Mouse (Mus musculus) left cerebral cortex, postnatal 4 days (tissue): ENCODE measurements at regions not wholly inside any gene's neighbourhood (a gene's known extent, or its start where the extent isn't known, plus 50 kb on each side); places are given as distances from the start of the nearest gene placed in this dataset.
A peak's percentile ranks its signal among the peaks of the same experiment; 100 is the strongest.

ENCODE experiments used
- DNase-seq: peaks from one replicate; pipeline ENCODE4 v3.0.0-alpha.2; 2022
- intact Hi-C: fragments of 180-260 bp; cut with DNase I; formaldehyde crosslinking; loops from one replicate; pipeline ENCODE4 v1.15.1; 2025

DNA sequence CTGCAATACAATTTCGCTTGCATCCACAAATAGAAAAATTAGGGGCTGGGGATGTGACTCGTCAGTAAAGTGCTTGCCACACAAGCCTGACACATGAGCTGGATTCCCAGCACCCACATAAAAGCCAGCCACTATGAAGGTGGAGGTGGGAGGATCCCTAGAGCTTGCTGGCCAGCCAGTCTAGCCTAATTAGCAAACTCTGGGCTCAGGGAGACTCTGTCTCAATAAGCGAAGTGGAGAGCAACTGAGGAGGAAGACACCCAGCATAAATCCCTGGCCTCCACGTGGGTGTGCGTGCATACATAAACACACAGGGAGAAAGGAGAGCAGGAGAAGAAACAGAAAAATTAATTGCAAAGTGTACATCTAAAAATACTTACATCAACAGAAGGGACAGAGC lies 134.1 kb upstream of the Gm6657 start:
- no peak for DNase-seq
- intact Hi-C loops, result no loop called here

GRCm38 (mm10) chr12:78066024-78066423 lies 128.0 kb upstream of the Gm6657 start:
- intact Hi-C loops, result no loop called here
- DNase-seq, result no peak

GRCm38 (mm10) chr12:78072935-78073334 lies 121.1 kb upstream of the Gm6657 start:
- no peak for DNase-seq
- intact Hi-C loops, result no loop called here

GRCm38 (mm10) chr12:78074290-78074802 lies 119.7 kb upstream of the Gm6657 start:
- intact Hi-C loops, result no loop called here
- no peak for DNase-seq

- intact Hi-C loops, result no loop called here
- DNase-seq, result peak; percentile 14
These were observed 116.8 kb upstream of the Gm6657 start for GRCm38 (mm10) chr12:78077285-78077684.

GRCm38 (mm10) chr12:78082163-78082562 lies 111.9 kb upstream of the Gm6657 start:
- intact Hi-C loops, result no loop called here

DNA sequence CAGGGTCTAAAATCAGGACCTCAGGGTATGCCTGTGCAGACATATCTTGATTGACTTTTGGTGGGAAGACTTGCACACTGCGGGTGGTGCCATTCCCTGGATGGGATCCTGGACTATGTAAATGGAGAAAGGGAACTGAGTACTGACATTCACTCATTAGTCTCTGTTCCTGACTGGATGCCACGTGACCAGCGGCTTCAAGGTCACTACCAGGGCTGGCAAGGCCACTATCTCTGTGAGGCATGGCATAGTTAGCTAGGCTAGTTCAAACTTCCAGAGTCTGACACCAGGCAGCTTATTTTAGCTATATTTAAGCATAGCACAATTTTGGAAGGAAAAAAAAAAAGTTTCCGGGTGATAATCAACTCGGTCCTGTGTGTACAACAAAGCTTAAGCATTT lies 108.0 kb upstream of the Gm6657 start:
- intact Hi-C loops, result loop anchor here (5.0 kb wide), 1 partner anchor 849 kb away; the partner anchor contains the start of gene Fut8
- no peak for DNase-seq

More at GRCm38 (mm10) chr12:78082163-78082562, 111.9 kb upstream of the Gm6657 start:
- no peak for DNase-seq

DNA sequence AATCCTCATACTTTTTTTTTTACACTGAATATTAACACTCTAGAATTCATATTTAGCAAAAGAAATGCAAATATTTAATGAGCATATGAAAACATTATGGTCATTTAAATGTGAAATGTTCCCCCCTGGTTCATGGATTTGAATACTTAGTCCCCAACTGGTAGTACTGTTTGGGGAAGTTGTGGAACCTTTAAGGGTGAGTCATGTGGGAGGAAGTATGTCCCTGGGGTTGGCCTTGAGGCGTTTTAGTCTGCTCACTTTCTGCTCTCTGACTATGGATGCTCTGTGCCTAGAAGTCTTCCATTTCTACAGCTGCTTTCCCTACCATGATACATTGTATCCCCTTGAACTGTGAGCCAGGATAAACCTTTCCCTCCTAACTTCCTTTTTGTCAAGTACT lies 106.1 kb upstream of the Gm6657 start:
- intact Hi-C loops, result loop anchor here (2.0 to 5.0 kb wide), 2 partner anchors 851 to 1087 kb away; partner anchors contain the start of gene Fut8
- no peak for DNase-seq

DNA sequence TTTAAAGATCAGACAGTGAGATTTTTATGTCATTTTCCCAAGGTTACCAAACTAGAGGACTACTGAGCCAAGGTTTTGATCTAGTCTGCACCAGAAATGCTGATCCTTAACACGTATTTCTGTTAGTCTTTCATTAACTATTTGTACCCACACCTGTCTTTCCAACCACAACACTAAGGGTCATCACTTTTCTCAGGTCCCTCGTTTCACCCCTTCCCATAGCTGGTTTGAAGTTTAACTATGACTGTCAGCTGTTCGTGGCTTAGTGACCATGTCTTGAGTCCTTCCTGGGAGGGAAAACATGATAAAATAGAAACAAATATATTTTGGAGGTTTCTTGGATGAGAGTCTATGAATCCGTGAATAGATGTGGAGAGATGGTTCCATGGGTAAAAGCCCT lies 99.6 kb upstream of the Gm6657 start:
- intact Hi-C loops, result loop anchor here (10.0 kb wide), 1 partner anchor 130 kb away; the partner anchor contains the start of gene Gphn
- DNase-seq, result no peak

- DNase-seq, result no peak
- intact Hi-C loops, result loop anchor here (10.0 kb wide), 1 partner anchor 129 kb away; the partner anchor contains the start of gene Gphn
These were observed 98.7 kb upstream of the Gm6657 start for GRCm38 (mm10) chr12:78095352-78095751.

- no peak for DNase-seq
- intact Hi-C loops, result loop anchor here (10.0 kb wide), 1 partner anchor 129 kb away; the partner anchor contains the start of gene Gphn
These were observed 98.1 kb upstream of the Gm6657 start for GRCm38 (mm10) chr12:78095916-78096315.

DNA sequence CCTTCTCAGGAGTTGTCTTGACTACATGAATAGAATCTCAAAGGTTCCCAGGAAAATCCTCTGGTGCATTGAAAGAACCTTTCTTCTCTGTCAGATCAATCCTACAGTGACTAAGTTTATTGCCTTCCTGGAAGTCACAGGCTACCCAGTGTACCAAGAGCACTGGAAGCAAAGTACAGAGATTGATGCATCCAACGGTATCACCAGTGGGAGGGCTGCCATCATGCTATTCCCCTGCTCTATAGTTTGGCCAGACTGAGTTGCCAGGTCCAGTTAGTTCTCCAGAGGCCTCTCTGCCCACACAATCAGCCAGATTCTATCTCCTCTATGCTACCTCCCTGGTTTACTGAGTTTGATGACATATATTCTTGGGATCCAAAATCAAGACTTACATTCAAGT lies 96.9 kb upstream of the Gm6657 start:
- DNase-seq, result no peak
- intact Hi-C loops, result loop anchor here (10.0 kb wide), 1 partner anchor 128 kb away; the partner anchor contains the start of gene Gphn

GRCm38 (mm10) chr12:78097692-78098091 lies 96.3 kb upstream of the Gm6657 start:
- DNase-seq, result no peak
- intact Hi-C loops, result loop anchor here (10.0 kb wide), 1 partner anchor 127 kb away; the partner anchor contains the start of gene Gphn

DNA sequence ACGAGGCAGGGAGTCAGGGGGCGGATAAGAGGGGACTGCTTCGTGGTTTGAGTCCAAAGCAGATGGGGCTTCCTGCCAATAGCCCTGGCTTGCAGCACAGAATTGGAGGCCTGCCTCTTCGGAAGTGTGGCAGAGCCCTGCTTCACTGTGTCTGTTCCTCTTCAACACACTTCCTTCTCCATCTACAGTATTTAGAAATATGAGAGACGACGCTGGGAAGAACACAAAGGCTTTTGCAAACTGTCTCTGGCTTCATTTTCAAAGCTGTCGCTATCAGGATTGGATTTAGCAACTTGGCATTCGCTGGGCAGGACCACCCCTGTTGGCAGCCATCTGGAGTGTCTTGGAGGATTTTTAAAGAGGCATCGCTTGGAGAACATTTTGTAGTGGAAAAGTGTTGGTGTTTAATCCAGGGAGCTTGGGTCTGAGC lies 95.3 kb upstream of the Gm6657 start:
- intact Hi-C loops, result loop anchor here (10.0 kb wide), 1 partner anchor 126 kb away; the partner anchor contains the start of gene Gphn
- peak; percentile 92 for DNase-seq

GRCm38 (mm10) chr12:78099761-78100160 lies 94.3 kb upstream of the Gm6657 start:
- intact Hi-C loops, result loop anchor here (10.0 kb wide), 1 partner anchor 125 kb away; the partner anchor contains the start of gene Gphn
- DNase-seq, result peak; percentile 69

- DNase-seq, result no peak
- intact Hi-C loops, result no loop called here
These were observed 93.3 kb upstream of the Gm6657 start for GRCm38 (mm10) chr12:78100756-78101155.

DNA sequence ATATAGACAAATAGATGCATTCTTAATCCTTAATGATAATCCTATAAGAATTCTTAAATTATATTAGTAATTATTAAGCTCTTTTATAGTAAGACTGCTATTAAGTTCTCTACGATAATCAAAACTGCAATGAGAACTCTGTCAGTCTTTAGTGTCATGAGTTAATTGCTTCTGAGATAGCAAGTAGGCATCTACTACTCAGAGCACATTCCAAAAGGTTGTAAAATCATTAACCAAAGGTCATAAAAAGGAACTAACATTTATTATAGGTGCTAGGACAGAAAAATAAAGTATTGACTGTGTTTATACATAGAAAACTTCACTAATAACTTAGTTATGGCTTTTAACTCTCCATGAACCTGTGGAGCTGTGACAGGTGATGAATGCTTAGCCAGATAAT lies 84.1 kb upstream of the Gm6657 start:
- DNase-seq, result no peak
- intact Hi-C loops, result no loop called here

DNA sequence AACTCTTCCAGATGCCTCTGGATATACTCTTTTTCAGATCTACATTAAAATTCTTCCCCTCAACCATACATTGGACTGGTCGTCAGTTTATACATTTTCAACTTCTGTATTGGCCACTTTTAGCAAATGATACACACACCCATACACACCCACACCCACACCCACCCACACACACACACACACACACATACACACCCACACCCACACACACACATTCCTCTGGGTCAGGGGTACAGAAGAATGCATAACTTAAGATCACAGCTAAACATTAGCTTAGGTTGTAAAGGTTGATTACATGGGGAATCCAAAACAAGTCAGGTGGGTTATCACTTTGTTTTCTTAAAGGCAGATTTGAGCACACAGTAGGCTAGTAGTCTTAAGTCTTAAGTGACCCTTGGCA lies 75.9 kb upstream of the Gm6657 start:
- intact Hi-C loops, result no loop called here
- no peak for DNase-seq

- intact Hi-C loops, result no loop called here
- DNase-seq, result no peak
These were observed 74.8 kb upstream of the Gm6657 start for GRCm38 (mm10) chr12:78119246-78119645.

- DNase-seq, result no peak
- intact Hi-C loops, result no loop called here
These were observed 74.2 kb upstream of the Gm6657 start for GRCm38 (mm10) chr12:78119855-78120254.

- intact Hi-C loops, result no loop called here
- no peak for DNase-seq
These were observed 64.8 kb upstream of the Gm6657 start for GRCm38 (mm10) chr12:78129130-78129845.
